Mouse (Mus musculus): ENCODE data around the gene Cacna2d2. TPM values are rescaled to one million over a fixed set of nuclear protein-coding genes. Genes with fewer than 3 reads are reported as not detected.
"Not testable (repeated sequence)": the region's sequence is repeated elsewhere in the genome, so short reads cannot be mapped to it uniquely, and the experiment has no call there.

Cacna2d2 gene
- polyA plus RNA-seq, 1 experiment from 2014 or later = 5.8 TPM

DNA sequence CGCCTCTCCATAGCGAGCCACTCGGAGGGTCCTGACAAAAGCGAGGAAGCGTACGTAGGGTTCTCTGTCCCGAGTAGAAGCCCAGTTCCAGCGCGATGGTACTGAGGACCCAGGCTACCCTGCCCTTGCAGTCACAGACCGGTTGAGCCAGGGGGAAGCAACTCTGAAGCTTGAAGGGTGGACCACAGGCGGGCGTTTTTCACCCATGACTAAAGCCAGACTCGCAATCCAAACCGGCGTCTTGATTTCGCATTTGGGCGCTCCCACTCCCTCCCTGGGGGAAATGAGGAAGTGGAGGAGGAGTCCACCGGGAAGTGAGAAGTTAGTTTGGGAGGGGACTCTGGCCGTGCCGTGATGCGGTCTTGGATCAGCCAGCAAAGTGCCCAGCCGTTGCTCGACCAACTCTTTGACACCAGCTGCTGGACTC lies 155.6 kb downstream of the Cacna2d2 start:
- ATAC-seq = peak; percentile 24
- Histone ChIP-seq H3K4me2 (ENCODE audit: low read length) (peak overlapping the region; percentile 97), H3K9ac (replicated peaks; ENCODE audit: low read depth, low read length) (peak overlapping the region; percentile 86), H3K9me3 (ENCODE audit: control insufficient read depth, low read length) (no peaks in the 10 kb centered on the region), H3K27me3 (replicated peaks; ENCODE audit: control insufficient read depth, insufficient read depth, low read length) (peaks cover 24% of the 10 kb centered on the region), H3K4me3 (replicated peaks; ENCODE audit: low read length) (peak overlapping the region; percentile 86), H3K36me3 (ENCODE audit: control insufficient read depth, insufficient read depth) (peaks cover 28% of the 10 kb centered on the region), H3K27ac (ENCODE audit: low read length) (peak overlapping the region; percentile 88), H3K4me1 (replicated peaks; ENCODE audit: control insufficient read depth, insufficient read depth, low read length) (peaks cover 41% of the 10 kb centered on the region)
- under 1% methylated on average over 23 of the region's 23 CpGs for WGBS

- Histone ChIP-seq H3K9me3 (ENCODE audit: control insufficient read depth, low read length) (no peaks in the 10 kb centered on the region), H3K4me3 (replicated peaks; ENCODE audit: low read length) (peak overlapping the region; percentile 86), H3K27ac (ENCODE audit: low read length) (no peak overlapping the region), H3K27me3 (replicated peaks; ENCODE audit: control insufficient read depth, insufficient read depth, low read length) (peaks cover 18% of the 10 kb centered on the region), H3K36me3 (ENCODE audit: control insufficient read depth, insufficient read depth) (peaks cover 28% of the 10 kb centered on the region), H3K9ac (replicated peaks; ENCODE audit: low read depth, low read length) (peak overlapping the region; percentile 86), H3K4me1 (replicated peaks; ENCODE audit: control insufficient read depth, insufficient read depth, low read length) (peaks cover 41% of the 10 kb centered on the region), H3K4me2 (ENCODE audit: low read length) (peak overlapping the region; percentile 97)
- 45% methylated on average over 2 of the region's 2 CpGs for WGBS
- no peak for ATAC-seq
These were observed 156.3 kb downstream of the Cacna2d2 start for GRCm38 (mm10) chr9:107555701-107556100.

- Histone ChIP-seq H3K4me3 (replicated peaks; ENCODE audit: low read length) (no peak overlapping the region), H3K4me1 (replicated peaks; ENCODE audit: control insufficient read depth, insufficient read depth, low read length) (peaks cover 35% of the 10 kb centered on the region), H3K9me3 (ENCODE audit: control insufficient read depth, low read length) (no peaks in the 10 kb centered on the region), H3K4me2 (ENCODE audit: low read length) (no peak overlapping the region), H3K9ac (replicated peaks; ENCODE audit: low read depth, low read length) (no peak overlapping the region), H3K27ac (ENCODE audit: low read length) (no peak overlapping the region), H3K36me3 (ENCODE audit: control insufficient read depth, insufficient read depth) (peaks cover 30% of the 10 kb centered on the region), H3K27me3 (replicated peaks; ENCODE audit: control insufficient read depth, insufficient read depth, low read length) (peaks cover 13% of the 10 kb centered on the region)
- WGBS = 84% methylated on average over 3 of the region's 3 CpGs
- ATAC-seq = no peak
These were observed 156.9 kb downstream of the Cacna2d2 start for GRCm38 (mm10) chr9:107556346-107556745.

GRCm38 (mm10) chr9:107563029-107563581 lies 163.7 kb downstream of the Cacna2d2 start, which contains the start of gene Tusc2:
Gene Tusc2, plus strand, starts transcription at chr9:107563255.
- Histone ChIP-seq H3K9me3 (ENCODE audit: control insufficient read depth, low read length) (no peaks in the 10 kb centered on the region), H3K4me1 (replicated peaks; ENCODE audit: control insufficient read depth, insufficient read depth, low read length) (peaks cover 17% of the 10 kb centered on the region), H3K27ac (ENCODE audit: low read length) (peak within 1 kb of the TSS; percentile 64), H3K4me2 (ENCODE audit: low read length) (peak within 1 kb of the TSS; percentile 85), H3K9ac (replicated peaks; ENCODE audit: low read depth, low read length) (peak within 1 kb of the TSS; percentile 84), H3K4me3 (replicated peaks; ENCODE audit: low read length) (peak within 1 kb of the TSS; percentile 80), H3K36me3 (ENCODE audit: control insufficient read depth, insufficient read depth) (peaks cover 26% of the 10 kb centered on the region), H3K27me3 (replicated peaks; ENCODE audit: control insufficient read depth, insufficient read depth, low read length) (no peaks in the 10 kb centered on the region)
- under 1% methylated on average over 46 of the region's 46 CpGs for WGBS
- peak; percentile 98 for ATAC-seq

GRCm38 (mm10) chr9:107565556-107565955 lies 166.1 kb downstream of the Cacna2d2 start:
- H3K4me3 ChIP-seq (replicated peaks; ENCODE audit: low read length); H3K27me3 ChIP-seq (replicated peaks; ENCODE audit: control insufficient read depth, insufficient read depth, low read length); H3K27ac ChIP-seq (ENCODE audit: low read length); ATAC-seq; H3K9ac ChIP-seq (replicated peaks; ENCODE audit: low read depth, low read length); H3K36me3 ChIP-seq (ENCODE audit: control insufficient read depth, insufficient read depth); H3K9me3 ChIP-seq (ENCODE audit: control insufficient read depth, low read length); H3K4me2 ChIP-seq (ENCODE audit: low read length): not testable (repeated sequence)
- WGBS = 52% methylated on average over 5 of the region's 5 CpGs
- H3K4me1 ChIP-seq (replicated peaks; ENCODE audit: control insufficient read depth, insufficient read depth, low read length) = peaks cover 28% of the 10 kb centered on the region

DNA sequence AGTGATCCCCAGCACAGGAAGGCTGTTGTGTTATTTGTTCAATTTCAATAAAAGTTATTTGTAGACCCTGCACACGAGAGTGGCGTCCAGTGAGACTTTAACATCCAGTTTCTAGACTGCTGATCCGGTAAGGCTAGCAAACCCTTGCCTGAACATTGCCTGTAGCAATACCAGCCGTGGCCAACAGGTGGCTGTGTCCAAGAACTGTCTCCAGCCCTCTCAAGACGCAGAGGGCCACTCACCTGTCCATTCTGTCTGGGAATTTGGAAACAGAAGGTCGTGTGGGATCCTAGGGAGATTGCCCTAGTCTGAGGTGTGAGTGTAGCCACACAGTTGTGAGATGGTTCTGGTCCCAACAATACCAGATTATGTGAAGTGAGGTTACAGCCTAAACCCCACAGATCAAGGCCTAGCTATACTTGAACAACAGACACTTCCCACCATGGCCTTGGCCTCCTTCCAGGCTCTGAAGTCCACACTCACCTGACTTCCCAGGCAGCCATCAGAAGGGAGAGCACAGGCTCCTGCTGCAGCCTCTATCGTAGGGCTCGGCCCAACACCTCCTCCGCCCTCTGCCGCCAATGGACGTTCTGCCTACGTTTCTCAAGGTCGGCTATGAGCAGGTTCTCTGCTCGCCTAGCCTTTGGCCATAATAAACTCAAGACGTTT lies 166.8 kb downstream of the Cacna2d2 start:
- no peaks in the 10 kb centered on the region for H3K27me3 ChIP-seq (replicated peaks; ENCODE audit: control insufficient read depth, insufficient read depth, low read length)
- H3K9me3 ChIP-seq (ENCODE audit: control insufficient read depth, low read length) = no peaks in the 10 kb centered on the region
- no peak overlapping the region for H3K4me3 ChIP-seq (replicated peaks; ENCODE audit: low read length)
- no peak overlapping the region for H3K27ac ChIP-seq (ENCODE audit: low read length)
- 59% methylated on average over 15 of the region's 15 CpGs for WGBS
- H3K9ac ChIP-seq (replicated peaks; ENCODE audit: low read depth, low read length) = no peak overlapping the region
- H3K4me1 ChIP-seq (replicated peaks; ENCODE audit: control insufficient read depth, insufficient read depth, low read length) = peaks cover 34% of the 10 kb centered on the region
- H3K4me2 ChIP-seq (ENCODE audit: low read length) = no peak overlapping the region
- ATAC-seq = no peak
- peaks cover 8% of the 10 kb centered on the region; the same call in 1 of the 2 replicates for H3K36me3 ChIP-seq (ENCODE audit: control insufficient read depth, insufficient read depth)

DNA sequence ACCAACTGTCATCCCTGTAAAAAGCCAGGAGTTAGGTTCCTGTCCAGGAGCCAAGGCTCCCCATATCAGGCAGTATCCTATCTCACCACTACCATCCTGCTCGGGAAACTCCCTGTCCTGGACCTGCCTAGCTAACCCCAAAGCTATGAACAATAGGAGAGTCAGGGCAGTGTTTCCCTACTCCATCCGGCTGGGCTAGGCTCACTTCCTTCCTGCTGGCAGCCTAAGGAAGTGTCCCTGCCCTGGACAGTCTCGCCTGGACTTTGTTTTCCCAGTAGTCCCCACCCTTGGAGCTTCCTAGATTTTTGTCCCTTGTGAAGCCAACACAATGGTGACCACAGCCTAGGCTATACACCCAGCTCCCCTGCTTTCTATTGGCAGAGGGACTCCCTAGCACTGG lies 167.4 kb downstream of the Cacna2d2 start:
- Histone ChIP-seq H3K9me3 (ENCODE audit: control insufficient read depth, low read length) (no peaks in the 10 kb centered on the region), H3K36me3 (ENCODE audit: control insufficient read depth, insufficient read depth) (peaks cover 6% of the 10 kb centered on the region), H3K27ac (ENCODE audit: low read length) (no peak overlapping the region), H3K27me3 (replicated peaks; ENCODE audit: control insufficient read depth, insufficient read depth, low read length) (no peaks in the 10 kb centered on the region), H3K9ac (replicated peaks; ENCODE audit: low read depth, low read length) (no peak overlapping the region), H3K4me1 (replicated peaks; ENCODE audit: control insufficient read depth, insufficient read depth, low read length) (peaks cover 41% of the 10 kb centered on the region), H3K4me3 (replicated peaks; ENCODE audit: low read length) (no peak overlapping the region), H3K4me2 (ENCODE audit: low read length) (no peak overlapping the region)
- 70% methylated on average over 3 of the region's 3 CpGs for WGBS
- ATAC-seq = no peak

GRCm38 (mm10) chr9:107567702-107568319 lies 168.4 kb downstream of the Cacna2d2 start, which contains the start of gene Hyal2:
Gene Hyal2, plus strand, starts transcription at chr9:107567945.
- peak within 1 kb of the TSS; percentile 83 for H3K4me3 ChIP-seq (replicated peaks; ENCODE audit: low read length)
- ATAC-seq = no peak
- H3K36me3 ChIP-seq (ENCODE audit: control insufficient read depth, insufficient read depth) = peaks cover 15% of the 10 kb centered on the region
- H3K27ac ChIP-seq (ENCODE audit: low read length) = peak within 1 kb of the TSS; percentile 85
- no peaks in the 10 kb centered on the region for H3K9me3 ChIP-seq (ENCODE audit: control insufficient read depth, low read length)
- peak within 1 kb of the TSS; percentile 95 for H3K4me2 ChIP-seq (ENCODE audit: low read length)
- WGBS = 7% methylated on average over 18 of the region's 18 CpGs
- peak within 1 kb of the TSS; percentile 88 for H3K9ac ChIP-seq (replicated peaks; ENCODE audit: low read depth, low read length)
- peaks cover 46% of the 10 kb centered on the region for H3K4me1 ChIP-seq (replicated peaks; ENCODE audit: control insufficient read depth, insufficient read depth, low read length)
- no peaks in the 10 kb centered on the region for H3K27me3 ChIP-seq (replicated peaks; ENCODE audit: control insufficient read depth, insufficient read depth, low read length)

Measured in forebrain, embryonic 16.5 days (tissue).